Mouse (Mus musculus): ENCODE measurements around the gene Uck2. TPM values are rescaled to one million over a fixed set of nuclear protein-coding genes. Genes with fewer than 3 reads are reported as not detected.

Uck2 gene
- total RNA-seq, 2 experiments from 2014 or later = 66.6 to 71.5 TPM

DNA sequence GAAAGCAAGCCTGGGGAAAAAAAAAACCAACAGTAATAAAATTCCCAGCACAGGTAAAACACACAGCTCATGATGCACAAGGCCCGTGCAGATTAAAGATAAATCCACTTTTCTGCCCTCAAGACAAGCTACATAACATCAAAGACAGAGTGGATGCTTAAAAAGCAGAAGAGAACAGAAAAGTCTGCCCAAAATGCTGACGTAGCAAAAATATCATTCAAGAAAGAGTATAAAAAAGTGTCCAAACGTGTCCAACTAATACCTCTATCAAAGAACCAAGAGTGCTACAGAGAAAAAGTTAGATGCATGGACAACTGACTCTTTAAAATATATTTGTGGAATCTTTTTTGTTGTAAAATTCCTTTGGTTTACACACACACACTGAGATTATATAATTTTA lies 69.7 kb downstream of the Uck2 start:
- DNase-seq (ENCODE audit: low spot score in 2 of 2) = no peak

GRCm38 (mm10) chr1:167212710-167213109 lies 72.4 kb downstream of the Uck2 start:
- no peak for DNase-seq (ENCODE audit: low spot score in 2 of 2)

- peak in 1 of 2 experiments; percentile 41 for DNase-seq (ENCODE audit: low spot score in 2 of 2)
Observed at GRCm38 (mm10) chr1:167211979-167212614, 73.0 kb downstream of the Uck2 start.

DNA sequence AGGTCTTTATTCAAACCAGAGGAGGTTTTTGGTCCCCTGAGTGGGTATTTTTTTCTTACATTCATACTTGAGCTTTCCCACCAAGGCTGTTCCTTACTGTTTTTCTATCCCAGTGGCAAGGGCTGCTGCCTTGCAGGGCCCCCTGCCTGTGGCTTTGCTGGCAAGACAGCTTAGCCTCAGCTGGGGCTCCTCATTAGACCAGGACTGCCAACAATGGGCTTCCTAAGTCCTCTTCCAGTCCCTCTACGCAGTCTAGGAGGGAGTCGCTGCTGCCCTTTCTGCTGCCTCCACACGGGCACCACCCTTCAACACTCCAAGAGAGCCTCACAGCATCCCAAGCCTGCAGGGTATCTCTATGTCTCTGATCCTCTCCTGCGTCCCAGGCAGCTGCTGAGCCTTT lies 76.3 kb downstream of the Uck2 start:
- no peak for DNase-seq (ENCODE audit: low spot score in 2 of 2)

DNA sequence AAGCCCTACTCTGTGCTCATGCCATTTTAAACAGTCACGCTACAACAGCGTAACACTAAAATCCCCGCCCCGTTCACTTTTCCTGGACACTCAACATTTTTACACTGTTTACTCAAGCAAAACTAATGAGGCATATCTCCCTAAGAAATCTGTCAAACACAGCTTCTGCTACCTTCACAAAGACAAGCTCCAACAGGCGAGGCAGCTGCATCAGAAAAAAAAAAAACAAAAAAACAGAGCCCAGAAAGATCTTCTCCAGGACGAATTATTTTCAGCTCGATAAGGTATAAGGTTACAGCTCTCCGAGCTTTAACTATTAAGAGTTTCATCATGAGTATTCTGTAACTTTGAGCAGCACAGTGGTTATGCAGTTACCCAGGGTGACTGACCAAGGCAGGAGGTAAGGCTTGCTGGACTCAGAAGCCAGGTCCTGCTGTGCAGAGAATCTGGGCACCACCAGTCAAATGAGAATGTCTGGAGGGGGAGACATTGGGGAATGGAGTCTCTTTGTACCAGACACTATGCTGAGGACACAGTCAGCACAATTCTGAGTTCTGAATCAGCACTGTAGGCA lies 79.9 kb downstream of the Uck2 start:
- no peak for DNase-seq (ENCODE audit: low spot score in 2 of 2)

DNA sequence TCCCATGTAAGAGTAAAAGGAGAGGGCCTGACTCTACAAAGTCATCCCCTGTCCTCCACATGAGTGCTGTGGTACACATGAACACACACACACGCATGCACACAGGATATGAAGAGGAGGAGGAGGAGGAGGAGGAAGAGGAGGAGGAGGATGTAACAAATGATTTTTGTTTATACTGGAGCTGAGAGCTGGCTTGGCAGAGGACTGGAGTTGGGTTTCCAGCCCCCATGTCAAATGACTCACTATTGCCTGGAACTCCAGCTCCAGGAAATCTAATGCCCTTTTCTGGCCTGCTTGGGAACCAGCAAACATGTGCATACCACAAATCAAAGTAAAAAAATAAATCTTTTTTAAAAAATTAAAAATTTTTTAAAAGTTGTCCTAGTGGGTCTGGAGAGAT lies 80.7 kb downstream of the Uck2 start:
- DNase-seq (ENCODE audit: low spot score in 2 of 2) = no peak

DNA sequence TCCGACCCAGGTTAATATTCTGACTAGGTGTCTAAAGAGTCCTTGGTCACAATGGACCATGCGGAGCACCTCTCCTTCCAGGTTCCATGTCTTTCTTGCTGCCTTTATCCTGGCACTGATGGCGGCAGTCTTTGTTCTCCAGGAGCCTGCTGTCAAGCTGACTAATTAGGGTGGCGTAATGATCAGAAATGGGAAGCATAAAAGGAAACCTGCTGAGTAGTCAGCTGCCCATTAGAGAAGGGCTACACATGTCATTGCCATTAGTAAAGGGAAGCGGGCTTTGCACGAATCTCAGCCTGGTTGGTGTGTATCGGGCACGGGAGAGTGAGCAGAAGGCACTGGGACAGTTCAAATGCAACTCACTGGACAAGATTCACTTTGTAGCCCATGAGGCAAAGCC lies 90.4 kb downstream of the Uck2 start:
- no peak for DNase-seq (ENCODE audit: low spot score in 2 of 2)

- DNase-seq (ENCODE audit: low spot score in 2 of 2) = peak in 1 of 2 experiments; percentile 16
Observed at GRCm38 (mm10) chr1:167187791-167188190, 97.3 kb downstream of the Uck2 start.

GRCm38 (mm10) chr1:167181919-167182616 lies 103.1 kb downstream of the Uck2 start:
- DNase-seq (ENCODE audit: low spot score in 2 of 2) = no peak

Small RNA genes within 50 kb of the gene (microRNA-seq; reads per million reads assigned to microRNA genes)
- not detected for gene Mir6347

Other genes starting within 250 kb of the Uck2 start
- 100 to 1,000 TPM; 102 to 104 TPM for gene Tmco1, start 23.1 kb upstream of the Uck2 start, total RNA-seq (2021)
- 10 to 100 TPM; 72.1 to 74.5 TPM for gene Aldh9a1, start 64.7 kb upstream of the Uck2 start, total RNA-seq (2021)
- 10 to 100 TPM; 67.2 to 77.2 TPM for gene Mgst3, start 108.5 kb upstream of the Uck2 start, total RNA-seq (2021)
- gene Lrrc52, start 181.5 kb upstream of the Uck2 start, total RNA-seq (2021) = under 1 TPM in 1 of 2 experiments, not detected in 1; 0.28 TPM

All from adrenal gland, postnatal 4 days (tissue).